Mouse (Mus musculus): Measurements from ENCODE around the gene Akap13.
"Not testable (repeated sequence)": the region's sequence is repeated elsewhere in the genome, so short reads cannot be mapped to it uniquely, and the experiment has no call there.

Gene Akap13

DNA sequence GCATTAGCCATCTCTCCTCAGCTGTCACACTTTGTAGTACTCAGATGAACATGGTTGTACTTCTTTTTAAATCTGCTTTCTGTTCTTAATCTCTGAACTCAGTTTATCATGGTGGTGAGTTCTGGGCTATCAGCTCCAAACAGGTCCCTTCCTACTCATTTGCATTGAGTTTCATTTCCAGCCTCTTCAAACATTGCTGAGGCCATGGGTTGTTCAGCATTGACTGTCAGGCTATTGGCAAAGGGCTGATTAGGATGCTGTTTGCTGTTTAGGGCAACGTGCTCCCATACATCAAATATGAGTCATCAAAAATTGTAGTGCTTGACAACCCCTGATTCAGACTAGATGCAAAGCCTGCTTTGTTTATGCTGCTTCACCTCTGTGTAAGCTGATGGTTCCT, 268.7 kb downstream of the Akap13 start:
- no peak for DNase-seq (ENCODE audit: low spot score)

DNA sequence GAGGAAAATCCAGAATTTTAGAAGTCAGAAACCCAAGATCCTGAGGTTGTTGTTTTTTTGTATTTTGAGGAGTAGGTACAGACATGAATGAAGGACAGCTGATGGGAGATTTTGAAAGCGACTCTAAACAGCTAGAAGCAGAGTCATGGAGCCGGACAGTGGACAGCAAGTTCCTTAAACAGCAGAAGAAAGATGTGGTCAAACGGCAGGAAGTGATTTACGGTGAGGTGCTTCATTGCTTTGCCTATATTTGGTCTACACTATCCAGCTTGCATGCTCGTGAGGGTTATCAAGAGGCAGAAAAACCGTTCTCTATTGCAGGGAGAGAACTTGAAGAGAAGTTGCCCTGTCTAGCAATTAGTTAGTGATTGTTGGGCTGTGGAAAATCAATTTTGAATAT, 270.6 kb downstream of the Akap13 start:
- DNase-seq (ENCODE audit: low spot score) = no peak

DNA sequence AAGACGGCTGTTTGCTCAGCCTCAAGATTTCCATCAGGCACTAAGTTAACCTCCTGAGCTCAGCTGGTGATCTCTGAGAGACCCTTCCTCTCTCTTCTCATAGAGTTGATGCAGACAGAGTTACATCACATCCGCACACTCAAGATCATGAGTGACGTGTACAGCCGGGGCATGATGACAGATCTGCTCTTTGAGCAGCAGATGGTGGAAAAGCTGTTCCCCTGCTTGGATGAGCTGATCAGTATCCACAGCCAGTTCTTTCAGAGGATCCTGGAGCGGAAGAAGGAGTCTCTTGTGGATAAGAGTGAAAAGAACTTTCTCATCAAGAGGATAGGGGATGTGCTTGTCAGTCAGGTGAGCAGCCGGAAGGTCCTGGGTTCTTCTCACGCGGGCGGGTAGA, 271.5 kb downstream of the Akap13 start:
- DNase-seq (ENCODE audit: low spot score) = no peak

DNA sequence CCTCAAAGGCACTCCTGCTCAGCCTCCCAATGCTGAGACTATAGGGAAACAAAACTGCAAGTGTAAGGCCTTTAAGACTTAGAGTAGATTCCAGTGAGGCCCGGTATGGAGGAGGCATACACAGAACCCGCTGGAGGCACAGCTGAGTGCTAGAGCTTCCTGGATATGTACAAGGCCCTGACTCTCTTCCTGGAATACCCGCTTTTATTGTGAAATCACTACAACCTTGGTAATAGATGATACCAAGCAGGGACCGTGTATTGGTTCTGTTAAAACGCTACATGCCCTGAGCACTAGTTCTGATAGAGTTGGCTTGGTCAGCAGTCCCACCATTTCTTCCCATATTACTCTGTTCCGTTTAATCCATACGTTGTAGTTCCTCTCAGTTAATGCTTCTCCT, 274.3 kb downstream of the Akap13 start:
- DNase-seq (ENCODE audit: low spot score) = no peak

DNA sequence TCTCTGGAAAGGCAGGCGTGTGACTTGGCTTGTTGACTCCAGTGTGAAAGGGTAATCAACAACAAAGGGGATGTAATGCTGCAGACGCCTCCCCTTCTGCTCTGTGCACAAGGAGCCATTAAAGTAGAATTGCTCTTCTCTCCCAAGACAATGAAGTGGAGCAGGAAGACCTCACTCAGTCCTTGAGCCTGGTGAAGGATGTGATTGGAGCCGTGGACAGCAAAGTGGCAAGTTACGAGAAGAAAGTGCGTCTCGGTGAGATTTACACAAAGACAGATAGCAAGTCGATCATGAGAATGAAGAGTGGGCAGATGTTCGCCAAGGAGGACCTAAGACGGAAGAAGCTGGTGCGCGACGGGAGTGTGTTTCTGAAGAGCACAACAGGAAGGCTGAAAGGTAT, 274.9 kb downstream of the Akap13 start:
- no peak for DNase-seq (ENCODE audit: low spot score)

DNA sequence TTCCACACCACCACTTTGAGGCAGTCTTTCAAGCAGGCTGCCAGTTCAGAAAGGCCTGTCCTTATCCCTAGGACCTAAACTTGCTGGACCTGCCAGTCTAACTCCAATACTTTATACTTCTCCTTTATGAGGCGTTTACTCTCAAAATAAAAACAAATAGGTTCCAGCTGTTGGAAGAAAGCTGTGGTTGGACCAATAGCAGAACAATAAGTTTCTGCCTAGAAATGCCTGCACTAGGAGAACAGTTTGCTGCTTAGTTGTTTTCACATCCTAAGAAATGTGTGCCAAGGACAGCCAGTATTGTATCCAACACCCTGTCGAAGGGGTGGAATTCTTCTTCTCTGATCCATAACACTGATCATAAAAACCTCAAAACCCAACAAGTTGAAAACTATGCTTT, 276.6 kb downstream of the Akap13 start:
- no peak for DNase-seq (ENCODE audit: low spot score)

DNA sequence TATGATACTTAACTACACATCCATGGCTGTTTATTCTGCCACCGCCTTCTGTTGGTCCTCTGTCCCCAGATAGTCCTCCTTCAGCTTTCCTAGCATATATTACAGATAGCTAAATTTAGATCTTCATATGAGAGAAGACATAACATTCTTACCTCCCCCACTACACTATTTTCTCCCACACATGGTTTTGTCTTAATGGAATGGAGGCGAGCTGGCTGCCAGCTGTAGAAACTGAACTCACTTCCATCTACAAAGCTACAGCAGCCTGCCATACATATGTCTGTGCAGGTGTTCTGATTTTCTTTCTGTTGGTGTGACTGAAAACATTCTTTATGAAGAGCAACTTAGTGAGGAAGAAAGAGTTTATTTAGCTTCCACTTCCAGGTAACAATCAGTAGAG, 277.8 kb downstream of the Akap13 start:
- no peak for DNase-seq (ENCODE audit: low spot score)

DNA sequence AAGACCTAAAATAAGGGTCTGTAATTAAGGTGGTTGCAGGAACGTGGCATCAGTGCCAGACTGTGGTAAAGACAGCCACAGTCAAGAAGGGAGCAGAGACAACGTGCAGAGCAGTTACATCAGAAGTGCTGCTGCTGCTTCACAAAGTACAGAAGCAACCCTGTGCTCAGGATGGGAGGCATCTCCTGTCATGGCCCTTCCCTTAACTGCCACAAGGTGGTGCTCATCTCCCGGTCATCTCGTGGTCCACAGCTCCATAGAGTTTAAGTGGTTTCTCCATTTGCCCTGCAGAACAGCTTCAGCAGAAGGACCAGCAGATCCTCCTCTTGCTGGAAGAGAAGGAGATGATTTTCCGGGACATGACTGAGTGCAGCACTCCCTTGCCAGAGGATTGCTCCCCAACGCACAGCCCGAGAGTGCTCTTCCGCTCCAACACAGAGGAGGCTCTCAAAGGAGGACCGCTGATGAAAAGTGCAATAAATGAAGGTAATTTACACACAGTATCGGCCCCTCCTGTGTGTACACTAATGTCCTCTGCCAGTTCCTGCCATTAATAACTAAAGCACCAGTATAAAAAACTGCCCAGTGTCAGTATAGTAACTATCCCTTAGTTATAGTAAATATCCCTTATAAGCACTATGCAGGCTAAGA, 283.9 kb downstream of the Akap13 start:
- DNase-seq (ENCODE audit: low spot score) = peak; percentile 49

DNA sequence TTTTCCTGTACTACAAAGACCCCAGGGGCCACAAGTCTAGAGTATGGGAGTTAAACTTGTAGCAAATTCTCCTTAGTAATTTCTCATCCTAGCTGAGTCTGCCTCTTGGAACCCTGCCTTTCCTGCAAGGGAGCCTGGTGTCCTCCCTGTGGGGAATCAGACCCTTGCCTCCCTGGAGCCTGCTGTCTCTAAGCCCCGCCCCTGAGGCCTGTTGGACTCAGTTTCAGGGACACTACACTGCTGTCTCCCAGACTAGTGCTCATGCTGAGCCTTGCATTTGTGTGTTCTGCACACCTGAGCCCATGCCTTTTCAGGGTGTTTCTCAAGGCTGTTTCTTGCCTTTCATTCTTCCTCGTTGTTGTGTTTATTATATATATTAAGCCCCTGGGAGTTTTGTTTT, 289.2 kb downstream of the Akap13 start:
- no peak for DNase-seq (ENCODE audit: low spot score)

DNA sequence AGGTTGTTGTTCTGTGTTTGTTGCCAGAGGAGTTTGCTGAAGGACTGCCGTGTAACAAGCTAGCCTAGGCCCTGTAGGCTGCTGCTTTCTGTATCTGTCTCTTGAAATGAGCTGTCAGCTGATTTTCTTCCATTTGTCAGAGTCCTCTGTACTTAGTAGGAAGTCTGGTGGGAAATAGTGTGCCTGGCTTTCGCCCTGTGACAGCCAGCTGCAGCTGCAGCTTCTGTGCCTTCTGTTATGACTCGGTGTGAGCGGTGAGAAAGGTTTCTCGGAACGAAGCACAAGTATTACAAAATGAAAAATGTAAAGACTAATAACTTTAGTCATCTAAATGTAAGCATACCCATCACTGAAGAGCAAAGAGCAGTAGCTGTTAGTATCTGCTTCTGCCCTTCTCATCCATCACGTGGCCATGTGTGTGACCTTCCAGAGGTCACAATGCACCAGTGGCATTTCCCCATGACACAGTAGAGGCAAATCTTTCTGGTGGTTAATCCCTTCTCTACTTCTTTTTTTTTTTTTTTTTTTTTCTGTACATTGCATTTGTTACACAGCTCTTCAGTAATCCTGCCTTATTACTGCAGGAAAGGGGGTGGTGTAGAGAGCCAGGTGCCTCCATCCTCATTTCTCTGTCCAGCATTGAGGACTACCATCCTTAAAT, 289.8 kb downstream of the Akap13 start:
- DNase-seq (ENCODE audit: low spot score) = no peak

DNA sequence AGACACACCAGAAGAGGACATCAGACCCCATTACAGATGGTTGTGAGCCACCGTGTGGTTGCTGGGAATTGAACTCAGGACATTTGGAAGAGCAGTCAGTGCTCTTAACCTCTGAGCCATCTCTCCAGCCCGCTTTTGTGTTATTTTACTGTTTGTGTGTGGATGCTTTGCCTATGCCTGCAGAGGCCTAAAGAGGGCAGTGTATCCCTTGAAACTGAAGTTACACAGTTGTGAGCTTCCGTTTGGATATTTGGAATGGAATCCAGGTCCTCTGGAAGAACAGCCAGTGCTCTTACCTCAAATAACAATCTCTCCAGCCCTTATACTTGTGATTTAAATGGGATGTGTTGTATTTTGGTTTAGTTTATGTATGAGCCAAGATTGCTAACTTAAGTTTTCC, 290.6 kb downstream of the Akap13 start:
- DNase-seq (ENCODE audit: low spot score) = not testable (repeated sequence)

DNA sequence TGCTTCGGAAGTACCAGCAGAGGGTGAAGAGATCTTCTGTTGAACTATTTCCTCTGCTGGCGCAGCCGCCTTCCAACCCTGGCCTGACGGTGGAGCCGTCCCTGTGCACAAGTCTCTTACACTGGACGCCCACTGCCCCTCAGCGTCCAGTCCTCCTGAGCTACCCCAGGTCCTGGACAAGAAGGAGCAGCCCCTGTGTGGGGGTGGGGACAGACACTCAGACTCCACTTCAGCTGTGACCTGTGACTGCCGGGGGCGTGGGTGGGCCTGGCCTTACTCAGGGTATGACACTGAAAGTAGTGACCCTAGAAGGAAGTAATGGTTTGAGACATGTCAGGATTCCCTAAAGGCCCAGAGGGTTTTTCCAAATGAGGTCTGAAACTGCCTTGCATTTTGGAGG, 295.2 kb downstream of the Akap13 start:
- DNase-seq (ENCODE audit: low spot score) = no peak

DNA sequence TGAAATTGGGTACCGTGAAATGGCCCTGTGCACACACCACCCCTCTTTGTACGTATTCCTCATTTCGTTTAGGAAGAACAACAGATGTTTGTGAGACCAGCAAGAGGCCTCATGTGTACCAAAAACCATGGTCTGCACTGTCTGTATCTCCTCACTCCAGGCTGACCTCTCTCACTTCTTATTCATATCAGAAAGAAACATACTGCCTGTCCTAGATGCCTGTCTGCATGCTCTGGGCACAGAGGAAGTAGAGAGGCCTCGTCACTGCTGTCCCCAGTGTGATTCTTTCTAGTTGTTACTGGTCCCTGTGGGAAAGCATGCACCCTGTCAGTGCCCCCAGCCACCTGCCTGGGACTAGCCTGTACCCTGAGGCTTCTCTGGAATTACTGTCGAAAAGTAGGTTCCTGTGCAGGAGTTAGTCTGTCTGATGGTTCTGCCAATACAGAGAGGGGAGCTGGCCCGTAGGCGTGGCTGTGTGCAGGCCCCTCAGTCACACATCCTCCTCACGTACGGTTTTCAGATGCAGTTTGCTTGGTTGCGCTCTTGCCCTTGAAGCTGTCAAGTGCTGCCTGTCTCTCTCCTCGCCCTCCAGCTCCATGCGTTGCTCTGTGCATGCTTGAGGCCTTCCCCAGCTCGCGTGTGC, 295.9 kb downstream of the Akap13 start:
- no peak for DNase-seq (ENCODE audit: low spot score)

DNA sequence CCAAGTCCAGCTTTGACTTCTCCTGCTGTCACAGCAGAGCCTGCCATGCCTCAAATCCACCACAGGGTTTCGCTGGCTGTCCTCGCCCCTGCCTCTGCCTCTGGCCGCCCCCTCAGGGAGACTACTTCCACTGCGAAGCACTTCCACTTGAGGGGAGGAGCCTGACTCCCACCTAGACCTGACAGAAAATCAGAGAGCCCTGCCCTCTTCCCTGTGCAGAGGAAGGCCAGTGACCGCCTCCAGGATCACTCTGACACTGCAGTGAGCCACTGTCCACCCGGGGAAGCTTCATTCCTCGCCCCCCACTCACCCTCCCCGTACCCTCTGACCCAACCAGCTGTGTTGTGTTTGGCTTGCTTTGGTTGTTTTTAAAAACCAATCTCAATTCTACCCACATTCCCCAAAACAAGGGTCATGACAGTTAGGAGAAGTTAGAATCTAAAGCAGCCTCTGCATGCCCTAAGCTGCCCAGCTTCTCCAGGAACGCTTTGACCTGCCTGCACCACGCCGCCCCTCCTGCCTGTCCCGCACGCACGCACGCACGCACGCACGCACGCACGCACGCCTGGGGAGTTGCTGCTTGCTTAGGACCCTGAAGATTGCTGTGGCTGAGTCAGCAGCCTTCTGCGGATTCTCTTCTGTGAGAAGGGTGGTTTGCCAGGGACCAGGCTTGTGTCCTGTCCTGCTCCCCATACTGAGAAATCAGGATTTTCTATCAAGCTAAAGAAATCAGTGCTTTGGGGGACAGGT, 297.3 kb downstream of the Akap13 start:
- DNase-seq (ENCODE audit: low spot score) = peak; percentile 41

DNA sequence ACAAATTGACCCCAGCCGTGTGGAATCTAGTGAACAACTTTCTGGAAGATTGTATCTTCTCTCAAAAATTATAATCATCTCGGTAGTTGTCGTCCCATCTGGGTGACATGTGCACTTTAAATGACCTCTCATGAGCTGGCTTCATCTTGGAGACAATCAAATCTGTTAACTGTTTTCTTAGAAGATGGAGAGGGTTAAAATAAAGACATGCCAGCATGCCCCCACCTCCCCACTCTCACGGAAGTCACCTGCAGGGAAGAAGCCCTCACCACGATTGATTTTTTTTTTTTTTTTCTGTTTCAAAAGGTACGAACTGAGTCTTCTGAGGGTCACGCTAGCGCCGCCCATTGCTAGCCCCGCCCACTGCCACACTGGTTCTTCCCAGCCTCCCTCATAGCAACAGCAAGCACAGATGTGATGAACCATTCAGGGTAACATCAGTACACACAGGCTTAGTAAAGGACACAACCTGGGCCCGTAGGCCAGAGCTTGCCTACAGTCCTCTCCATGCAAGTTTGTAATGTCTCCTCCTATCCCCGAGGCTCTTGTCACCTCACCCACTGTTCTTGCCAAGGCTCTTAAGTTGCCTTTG, 298.0 kb downstream of the Akap13 start:
- DNase-seq (ENCODE audit: low spot score) = no peak

DNA sequence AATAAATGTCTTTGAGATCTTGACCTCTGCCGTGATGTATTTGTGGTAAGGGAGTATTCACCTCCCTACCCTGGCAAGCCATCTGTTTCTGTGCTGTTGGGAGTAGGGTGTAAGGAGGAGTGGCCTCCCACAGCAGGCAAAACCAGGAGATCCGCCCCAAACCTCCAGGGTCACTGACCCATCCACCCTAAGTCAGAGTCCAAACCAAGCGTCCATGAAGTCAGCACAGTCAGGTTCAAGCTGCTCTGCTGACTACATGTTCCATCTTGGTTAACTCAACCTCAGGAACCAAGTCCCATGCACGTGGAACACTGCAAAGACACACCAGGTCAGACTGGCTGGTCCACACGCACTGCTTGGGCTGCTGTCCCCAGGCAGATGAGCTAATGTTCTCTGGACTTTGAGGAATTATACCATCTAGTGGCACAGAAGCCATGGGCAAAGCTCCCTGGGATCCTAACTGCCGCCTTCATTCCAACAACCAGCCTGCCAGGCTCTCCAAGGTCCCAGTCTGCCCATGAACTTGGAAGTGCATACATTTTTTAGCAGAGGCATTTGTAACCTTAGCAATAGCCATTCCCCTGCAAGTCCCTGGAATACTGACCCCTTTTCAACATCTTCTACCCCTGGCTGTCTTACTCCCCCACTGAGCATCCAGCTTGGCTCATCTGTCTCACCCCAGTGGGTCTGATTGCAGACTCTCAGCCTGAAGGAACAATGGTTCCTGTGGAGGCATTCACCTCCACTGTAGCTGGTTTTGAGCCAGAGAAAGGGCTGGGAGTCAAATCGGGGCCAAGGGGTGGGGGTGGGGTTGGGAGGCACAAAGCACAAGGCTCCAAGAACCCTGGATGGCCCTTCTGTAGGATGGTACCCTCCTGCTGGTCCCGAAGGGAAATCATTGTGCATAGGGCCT, 299.5 kb downstream of the Akap13 start:
- DNase-seq (ENCODE audit: low spot score) = no peak

DNA sequence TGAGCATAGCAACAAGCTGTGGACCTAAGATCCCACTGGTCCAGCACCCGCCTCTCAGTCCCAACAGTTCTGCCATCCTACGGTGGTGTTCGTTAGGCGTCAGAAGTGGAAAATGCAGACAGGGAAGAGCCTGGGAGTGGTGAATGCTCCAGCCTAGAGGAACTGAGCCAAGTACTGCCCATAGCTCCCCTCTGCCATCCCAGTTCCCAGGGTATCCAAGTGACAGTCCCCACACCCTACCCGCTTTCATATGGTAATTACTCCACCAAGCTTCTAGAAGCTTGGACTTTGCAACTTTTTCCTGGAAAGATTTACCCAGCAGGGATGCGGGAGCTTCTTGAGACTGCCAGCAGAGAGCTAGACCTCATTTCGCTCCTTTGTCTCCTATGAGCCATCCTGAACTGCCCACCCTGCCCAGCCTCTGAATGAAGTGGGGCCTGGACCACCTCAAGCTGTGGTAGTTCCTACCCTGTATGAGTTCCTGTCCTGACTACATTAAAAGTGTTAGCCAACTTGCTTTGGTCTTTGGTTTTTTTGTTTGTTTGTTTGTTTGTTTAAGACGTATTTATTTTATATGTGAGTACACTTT, 300.6 kb downstream of the Akap13 start:
- DNase-seq (ENCODE audit: low spot score) = no peak

DNA sequence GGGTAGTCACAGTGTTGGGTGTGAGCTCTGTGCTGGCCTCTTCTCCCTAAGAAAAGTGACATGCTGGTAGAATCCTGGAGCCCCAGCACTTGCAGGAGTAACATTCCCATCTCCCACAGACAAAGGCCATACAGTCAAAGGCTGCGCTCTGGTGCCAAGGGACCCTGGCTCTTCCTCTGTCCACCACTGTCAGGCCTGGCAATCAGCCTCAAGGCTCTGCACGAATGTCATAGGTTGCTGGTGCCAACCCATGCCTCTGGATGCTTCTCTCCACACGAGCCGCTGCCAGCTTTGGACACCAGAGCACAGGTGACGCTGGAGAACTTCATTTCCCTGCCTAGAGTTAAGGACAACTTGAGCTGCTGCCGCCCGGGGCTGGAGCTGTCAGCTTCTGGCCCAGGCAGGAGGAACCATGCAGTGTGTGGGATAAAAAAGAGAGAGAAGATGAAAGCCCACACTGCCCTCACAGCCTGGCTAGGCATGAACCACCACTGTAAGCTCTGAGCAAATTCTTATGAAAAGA, 304.7 kb downstream of the Akap13 start:
- no peak for DNase-seq (ENCODE audit: low spot score)

DNA sequence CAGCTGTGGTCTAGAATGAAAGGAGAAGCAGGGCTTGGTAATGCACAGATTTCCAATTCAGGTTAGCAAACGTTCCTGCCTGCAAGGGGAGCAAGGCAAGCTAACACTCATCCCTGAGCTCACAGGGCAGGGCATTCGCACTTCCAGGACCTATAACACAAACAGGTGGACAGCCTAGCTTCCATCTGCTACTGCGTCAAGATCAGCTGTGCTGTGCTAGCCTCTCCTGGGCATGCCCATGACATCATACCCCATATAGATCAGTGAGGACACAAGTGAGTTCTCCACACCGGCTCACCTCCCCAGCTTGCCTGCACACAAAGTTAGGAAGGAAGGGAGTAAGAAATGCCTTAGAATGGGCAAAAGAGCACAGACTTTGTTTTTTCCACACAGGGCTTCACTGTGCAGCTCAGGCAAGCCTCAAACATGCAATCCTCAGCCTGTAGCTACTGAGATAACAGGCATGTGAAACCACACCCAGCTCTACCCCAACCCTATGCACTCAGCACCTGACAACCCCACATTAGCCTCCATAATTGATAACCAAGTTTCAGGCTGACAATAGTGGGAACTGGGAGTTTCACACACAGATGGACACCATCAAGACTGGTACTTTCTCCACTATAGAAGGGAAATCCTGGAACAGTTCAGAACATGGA, 305.5 kb downstream of the Akap13 start:
- DNase-seq (ENCODE audit: low spot score) = not testable (repeated sequence)

DNA sequence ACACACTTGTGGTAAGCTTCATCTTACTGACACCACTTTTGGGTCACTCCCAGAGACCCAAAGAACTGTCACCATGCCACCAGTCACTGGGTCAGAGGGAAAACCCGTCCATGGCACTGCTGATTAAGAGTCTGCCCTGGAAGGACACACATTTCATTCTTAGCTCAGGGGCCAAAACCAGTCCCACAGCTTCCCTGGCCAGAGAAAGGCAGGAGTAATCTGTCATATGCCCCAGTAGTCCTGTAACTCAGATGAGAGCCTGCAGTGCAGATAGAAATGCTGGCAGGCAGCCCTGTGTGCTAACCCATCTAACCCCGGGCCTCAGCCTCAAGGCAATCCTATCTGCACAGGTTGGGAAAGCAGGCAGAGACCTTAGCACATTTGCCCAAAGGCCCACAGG, 306.9 kb downstream of the Akap13 start:
- not testable (repeated sequence) for DNase-seq (ENCODE audit: low spot score)
